Mouse (Mus musculus) gastrocnemius, postnatal 25 days (tissue): ENCODE results near the gene Irf7. TPM values are rescaled to one million over a fixed set of nuclear protein-coding genes. Genes with fewer than 3 reads are reported as not detected.
A peak's percentile ranks its signal among the peaks of the same experiment; 100 is the strongest.
"Not testable (repeated sequence)": the region's sequence is repeated elsewhere in the genome, so short reads cannot be mapped to it uniquely, and the experiment has no call there.

ENCODE experiments used
- DNase-seq: peaks from one replicate; pipeline ENCODE4 v3.0.0; 2022
- total RNA-seq, 2 experiments: library from RNA; stranded (reverse); gene quantifications; 1 replicate in 1 of 2; 2 replicates in 1 of 2; pipeline ENCODE4 v1.2.3; 2021

Gene Irf7
- total RNA-seq, 2 experiments from 2014 or later = 1.1 to 1.2 TPM

DNA sequence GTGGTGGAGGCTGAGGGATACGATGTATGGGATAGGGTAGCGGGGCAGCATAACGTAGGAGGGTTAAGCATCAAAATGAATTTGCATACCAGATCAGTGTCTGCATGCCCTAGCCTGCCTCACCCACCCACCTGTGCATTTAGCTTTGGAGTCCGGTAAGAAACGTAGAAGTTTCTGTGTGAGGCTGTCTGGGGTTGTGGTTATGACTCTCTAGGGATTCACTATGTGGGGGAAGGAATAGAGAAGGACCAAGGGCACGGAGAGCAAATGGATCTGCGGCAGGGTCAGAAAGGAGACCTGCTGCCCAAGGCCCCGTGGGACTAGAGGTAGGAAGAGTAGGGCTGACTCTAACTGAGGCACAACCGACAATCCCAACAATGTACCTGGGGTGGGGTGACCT, 9.1 kb upstream of the Irf7 start:
- no peak for DNase-seq

DNA sequence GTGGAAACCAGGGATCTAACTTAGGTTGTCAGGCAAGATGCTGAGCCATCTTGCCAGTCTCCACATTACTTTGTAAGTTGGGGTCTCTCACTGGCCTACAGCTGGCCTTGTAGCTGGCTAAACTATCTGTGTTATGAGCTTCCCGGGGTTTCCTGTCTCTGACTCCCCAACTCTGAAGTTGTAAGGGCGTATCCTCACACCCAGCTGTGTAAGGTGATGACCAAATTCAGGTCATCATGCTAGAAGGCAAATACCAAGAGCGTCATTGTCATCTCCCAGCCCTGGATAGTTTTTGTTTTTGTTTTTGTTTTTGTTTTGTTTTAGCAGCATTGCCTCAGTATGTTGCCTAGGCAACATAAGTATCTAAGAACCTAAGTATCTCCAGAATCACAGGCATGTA, 4.3 kb upstream of the Irf7 start:
- no peak for DNase-seq

DNA sequence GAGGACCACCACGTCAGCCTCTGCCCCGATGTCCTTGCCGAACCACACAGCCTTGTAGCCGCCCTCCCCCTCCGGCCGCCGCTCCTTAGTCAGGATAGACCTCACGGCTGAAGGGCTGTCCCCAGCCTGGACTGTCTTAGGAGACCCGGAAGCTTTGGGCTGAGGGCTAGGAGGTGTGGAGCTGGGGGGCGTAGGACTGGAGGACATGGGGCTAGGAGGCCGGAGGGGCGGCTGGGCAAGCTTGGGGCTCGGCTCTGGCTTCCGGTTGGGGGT, 2.9 kb upstream of the Irf7 start:
- no peak for DNase-seq

DNA sequence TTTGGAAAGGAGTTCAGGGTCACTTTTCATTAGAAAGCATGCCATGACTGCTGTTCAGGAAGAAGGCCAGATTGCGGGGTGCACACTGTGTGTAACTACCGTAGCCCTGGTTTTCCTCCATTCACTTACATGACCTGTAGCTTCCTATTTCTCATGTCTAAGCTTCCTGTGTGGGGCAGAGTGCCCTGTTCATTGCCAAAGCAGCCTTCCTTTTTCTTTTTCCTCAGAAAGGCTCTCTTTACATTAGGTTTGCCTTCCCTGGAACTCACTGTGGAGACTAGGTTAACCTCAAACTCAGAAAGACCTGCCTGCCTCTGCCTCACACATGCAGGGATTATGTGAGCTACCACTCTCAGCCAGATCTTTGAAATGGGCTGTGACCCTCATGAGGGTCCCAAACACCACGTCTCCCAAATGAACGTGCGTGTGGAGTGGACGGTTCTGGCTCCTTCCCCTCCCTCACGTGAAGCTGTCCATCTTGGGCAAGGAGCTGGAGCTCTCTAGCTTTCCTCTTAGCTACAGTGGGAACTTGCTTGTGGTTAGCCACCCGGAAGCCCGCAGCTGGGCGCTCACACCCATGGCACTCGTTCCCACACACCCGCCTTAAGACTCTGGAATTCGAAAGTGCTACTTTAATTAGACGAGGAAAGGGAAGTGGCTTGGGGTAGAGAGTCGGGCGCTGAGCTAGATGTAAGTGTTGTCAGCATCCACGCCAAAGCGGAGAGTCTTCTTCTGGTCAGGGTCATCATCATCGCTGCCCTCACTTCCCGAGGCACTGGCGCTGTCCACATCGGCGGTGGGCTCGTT, 2.4 kb upstream of the Irf7 start:
- no peak for DNase-seq

DNA sequence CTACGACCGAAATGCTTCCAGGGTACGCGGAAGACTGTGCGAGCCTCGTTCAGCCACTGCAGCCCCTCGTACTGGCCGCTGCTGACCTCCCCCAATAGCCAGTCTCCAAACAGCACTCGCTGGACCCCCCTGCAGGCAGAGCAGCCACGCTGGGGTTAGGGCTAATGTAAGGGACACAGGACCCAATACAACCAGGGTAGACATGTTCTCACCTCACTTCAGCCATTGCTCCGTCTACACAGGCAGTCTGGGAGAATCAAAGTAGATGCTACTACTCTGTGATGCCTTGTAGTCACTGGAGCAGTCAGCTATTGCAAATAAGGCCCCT, 906 bp downstream of the Irf7 start:
- no peak for DNase-seq

DNA sequence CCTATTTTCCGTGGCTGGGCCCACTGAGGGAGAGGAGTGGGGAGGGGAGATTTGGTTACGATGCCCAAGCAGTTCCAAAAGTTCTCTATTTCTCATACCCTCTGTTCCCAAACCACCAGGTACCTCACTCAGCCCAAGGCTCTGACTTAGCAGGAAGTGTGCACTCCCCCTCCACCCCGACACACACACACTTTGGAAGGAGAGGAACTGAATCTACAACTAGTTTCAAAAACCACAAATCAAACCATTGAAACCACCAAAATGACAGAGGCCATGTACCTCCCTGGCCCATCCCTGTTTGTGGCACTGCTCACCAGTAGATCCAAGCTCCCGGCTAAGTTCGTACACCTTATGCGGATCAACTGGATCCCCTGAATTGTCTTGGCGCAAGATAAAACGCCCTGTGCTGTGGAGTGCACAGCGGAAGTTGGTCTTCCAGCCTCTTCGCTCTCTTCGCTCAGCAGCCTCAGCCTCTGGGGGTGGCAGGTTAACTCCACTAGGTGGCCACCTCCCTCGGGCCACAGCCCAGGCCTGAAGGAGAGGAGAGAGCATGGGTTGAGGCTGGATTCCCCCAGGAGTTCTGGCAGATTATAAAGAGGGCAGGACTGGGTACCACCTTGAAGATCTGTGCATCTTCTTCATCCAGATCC, 1.4 kb downstream of the Irf7 start:
- DNase-seq = no peak

DNA sequence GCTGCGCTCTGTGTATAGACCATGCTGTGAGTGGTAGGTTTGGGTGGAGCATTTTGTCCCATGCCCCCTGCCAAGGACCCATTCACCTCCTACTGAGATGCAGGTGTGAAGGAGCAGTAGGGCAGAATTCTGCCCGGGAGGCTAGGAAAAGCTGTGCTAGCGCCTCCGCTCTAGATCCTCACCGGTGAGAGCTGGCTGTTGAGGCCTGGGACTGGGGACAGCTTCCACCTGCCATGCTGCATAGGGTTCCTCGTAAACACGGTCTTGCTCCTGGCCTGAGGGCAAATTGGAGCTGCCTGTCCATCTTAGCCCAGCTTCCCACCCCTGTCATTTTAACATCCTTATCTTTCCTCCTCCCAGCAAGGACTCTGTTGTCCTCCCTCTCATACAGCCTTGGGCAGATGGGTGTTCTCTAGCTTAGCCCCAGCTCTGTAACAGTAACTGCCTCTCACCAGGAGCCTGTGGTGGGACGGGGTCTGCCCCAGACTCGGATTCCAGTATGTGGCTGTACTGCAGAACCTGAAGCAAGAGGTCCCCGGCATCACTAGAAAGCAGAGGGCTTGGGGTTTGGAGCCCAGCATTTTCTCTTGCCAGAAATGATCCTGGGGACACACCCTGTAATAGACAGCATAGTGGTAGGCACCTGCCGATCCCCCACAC, 2.1 kb downstream of the Irf7 start:
- DNase-seq = no peak

DNA sequence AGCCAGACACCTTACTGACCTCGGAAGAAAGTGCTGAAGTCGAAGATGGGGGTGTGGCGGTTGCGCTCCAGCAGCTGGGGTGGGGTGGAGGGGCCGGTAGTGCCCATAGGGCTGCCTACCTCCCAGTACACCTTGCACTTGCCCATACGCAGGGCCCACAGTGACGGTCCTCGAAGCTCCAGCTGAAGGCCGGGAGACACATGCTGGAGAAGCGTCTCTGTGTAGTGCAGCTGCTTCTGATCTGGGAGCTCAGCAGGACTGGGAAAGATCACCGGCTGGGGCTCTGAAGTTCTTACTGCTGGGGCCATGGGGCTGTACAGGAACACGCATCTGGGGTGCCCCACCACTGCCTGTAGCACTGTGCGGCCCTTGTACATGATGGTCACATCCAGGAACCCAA, 2.6 kb downstream of the Irf7 start:
- DNase-seq = no peak

DNA sequence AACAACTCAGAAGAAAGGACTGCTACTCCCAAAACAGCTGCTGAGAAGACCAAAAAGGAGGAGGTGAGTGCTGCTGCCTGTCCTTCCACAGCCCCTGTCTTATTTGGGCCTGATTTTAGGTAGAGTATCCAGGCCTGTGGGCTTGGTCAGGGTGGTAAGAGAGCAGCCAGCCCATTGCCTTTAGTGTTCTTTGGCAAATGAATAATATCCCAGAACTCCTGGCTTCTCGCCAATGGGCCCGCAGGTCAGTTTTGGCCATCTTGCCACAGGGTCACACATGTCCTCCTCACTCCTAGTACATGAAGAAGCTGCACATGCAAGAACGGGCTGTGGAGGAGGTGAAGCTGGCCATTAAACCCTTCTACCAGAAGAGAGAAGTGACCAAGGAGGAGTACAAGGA, 4.8 kb downstream of the Irf7 start:
- no peak for DNase-seq

DNA sequence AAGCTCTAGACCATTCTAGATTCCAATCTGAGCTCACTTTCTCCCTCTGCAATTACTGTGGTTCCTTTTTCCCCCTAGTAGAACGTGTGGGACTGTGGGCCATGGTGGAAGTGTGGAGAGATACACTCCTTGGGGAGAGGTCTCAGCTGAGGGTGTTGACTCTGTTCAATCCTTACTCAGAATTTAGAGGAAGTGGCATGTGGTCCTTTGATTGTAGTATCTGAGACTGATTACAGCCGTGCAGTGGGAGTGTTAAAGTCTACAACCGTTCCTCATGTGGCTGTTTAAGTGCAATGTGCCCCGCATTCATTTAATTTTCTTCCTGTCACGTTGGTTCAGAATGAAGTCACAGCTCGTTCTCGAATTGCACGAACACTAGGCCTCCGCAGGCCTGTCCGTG, 10.1 kb downstream of the Irf7 start:
- no peak for DNase-seq

DNA sequence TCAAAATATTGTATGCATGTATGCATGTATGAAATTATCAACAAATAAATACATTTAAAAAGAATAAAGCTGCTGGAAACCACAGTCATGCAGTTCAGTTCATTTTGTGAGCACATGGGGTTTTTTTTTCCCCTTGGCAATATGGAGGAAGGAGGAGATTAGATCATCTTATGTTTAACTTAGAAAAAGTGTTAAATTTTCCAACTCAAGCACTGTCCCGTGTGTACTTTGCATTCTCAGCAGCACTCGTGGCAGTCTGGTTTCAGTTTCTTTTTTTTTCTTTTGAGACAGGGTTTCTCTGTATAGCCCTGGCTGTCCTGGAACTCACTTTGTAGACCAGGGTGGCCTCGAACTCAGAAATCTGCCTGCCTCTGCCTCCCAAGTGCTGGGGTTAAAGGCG, 15.8 kb downstream of the Irf7 start:
- not testable (repeated sequence) for DNase-seq

DNA sequence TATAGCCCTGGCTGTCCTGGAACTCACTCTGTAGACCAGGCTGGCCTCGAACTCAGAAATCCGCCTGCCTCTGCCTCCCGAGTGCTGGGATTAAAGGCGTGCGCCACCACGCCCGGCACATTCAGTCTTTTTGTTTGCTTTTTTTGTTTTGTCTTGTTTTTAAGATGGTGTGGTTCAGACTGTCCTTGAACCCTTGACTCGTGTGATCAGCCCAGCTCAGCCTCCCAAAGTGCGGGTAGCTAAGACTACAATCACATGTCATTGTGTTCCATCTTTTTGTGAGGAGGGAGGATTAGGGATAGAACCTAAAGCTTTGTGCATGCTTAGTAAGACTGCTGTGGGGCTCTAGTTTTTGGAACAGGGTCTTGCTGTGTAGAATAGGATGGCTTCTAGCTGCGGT, 34.7 kb downstream of the Irf7 start:
- no peak for DNase-seq

DNA sequence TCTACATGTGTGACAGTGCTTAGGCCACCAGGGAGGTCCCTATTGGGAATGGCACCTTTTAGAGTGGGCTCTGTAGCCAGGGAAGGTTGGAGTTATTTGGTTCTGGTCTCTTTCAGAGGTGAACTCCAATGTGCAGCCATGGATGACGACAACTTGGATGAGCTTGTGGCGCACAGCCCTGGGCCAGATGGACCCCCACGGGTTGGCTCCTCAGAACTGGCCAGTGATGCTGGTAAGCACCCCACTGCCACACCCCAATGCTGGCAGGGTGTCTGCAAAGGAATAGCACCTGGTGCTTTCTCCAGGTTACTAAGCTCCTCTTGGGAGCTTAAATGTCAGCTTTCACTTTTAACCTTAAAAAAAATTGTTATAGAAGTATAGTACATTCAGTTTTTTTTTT, 35.2 kb downstream of the Irf7 start:
- no peak for DNase-seq

DNA sequence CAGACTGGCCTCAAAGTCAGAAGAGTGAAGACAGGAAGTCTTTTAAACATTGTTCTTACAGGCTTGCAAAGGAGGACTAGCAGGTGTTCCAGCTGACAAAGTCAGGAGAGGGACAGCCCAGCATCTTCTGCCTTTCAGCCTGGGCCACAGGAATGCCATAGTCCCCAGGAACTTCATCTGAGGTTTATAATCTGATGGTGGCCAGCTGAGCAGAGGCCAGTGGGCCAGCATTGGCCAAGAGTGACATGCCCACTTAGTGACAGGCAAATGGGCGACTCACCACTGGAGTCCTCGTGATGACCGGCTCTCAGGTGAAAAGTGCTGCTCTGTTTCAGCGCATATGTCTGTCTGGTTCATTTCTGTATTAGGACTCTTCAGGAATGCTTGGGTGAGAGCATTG, 35.7 kb downstream of the Irf7 start:
- no peak for DNase-seq

DNA sequence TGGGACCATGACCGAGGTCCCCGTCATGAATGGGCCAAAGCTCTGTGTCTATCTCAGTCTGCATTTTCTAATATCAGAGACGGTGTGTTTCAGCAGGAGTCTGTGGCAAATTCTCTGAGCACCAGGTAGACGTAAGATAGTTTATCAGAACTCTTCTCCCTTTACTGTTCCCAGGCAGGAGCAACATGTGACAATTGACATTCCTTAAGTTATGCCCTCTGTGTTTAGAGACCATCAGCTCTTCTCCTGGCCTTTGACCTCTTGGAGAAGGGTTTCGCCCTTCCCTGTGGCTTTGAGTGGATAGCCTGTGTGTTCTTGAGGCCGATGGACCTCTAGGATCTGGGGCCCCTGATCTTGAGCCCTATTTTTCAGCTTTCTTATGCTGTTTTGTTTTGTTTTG, 36.6 kb downstream of the Irf7 start:
- DNase-seq = no peak

DNA sequence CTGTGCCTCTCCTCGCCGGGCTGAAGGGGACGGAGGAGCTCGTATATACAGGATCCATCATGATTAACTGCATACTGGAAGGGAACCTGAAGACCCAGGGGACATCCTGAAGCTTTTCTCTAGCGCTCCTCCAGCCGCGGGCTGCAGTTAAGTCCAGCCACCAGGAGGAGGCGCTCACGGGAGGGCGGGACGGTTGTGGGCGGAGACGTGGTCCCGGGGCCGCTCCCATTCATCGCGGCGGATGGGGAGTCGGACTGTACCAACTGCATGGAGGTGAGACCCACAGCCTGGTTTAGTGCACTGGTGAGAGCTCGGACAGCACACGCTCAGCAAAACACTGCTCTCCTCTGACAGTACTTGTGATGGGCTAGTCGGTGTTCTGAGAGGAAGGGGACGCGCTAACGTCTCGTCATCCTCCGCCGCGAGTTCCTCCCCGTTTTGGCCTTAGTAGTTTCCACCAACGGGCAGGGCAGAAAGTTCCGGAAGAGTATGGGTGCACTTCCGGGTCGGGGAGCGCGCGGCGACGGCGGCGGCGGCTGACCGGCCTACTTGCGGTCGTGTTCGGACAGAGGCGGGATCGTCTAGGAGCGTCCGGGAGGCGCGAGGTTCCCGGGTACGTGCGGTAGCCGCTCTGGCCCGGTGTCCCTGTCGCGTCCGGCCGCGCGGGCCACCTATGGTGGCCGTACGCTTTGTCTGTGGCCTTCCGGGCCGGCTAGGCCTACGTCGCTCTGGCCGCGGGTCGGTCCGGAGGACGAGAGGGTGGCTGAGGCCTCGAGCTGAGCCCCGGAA, 37.8 kb downstream of the Irf7 start, which contains the start of gene Phrf1:
Phrf1 (plus strand) TSS at position 506 of the 789 bp plus-strand sequence.
- DNase-seq = peak; percentile 86

DNA sequence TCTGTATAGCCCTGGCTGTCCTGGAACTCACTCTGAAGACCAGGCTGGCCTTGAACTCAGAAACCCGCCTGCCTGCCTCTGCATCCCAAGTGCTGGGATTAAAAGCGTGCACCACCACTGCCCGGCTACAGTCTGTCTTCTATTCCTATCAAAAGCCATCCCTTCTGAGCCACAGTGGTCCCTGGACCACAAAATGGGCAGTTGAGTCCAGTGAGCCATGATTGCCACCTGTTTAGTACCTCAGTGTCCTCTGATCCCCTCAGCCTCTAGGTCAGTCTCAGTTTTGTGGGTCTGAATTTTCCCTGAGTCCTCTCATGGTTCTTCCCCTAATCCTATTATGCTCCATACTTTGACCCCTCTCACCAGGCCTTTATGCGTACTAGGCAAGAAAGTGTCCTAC, 38.5 kb downstream of the Irf7 start:
- DNase-seq = no peak

DNA sequence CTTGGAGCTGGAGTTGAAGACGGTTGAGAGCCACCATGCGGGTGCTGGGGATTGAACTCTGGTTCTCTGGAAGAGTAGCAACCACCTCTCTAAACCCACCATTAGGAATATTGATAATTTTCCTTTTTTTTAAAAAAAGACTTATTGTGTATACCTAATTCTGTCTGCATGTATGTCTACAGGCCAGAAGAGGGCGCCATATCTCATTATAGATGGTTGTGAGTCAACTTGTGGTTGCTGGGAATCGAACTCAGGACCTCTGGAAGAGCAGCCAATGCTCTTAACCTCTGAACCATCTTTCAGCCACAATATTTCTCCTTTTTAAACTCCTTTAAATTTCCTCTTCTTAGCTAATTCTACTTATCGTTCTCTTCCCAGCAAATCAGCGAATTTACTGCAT, 39.7 kb downstream of the Irf7 start:
- no peak for DNase-seq

DNA sequence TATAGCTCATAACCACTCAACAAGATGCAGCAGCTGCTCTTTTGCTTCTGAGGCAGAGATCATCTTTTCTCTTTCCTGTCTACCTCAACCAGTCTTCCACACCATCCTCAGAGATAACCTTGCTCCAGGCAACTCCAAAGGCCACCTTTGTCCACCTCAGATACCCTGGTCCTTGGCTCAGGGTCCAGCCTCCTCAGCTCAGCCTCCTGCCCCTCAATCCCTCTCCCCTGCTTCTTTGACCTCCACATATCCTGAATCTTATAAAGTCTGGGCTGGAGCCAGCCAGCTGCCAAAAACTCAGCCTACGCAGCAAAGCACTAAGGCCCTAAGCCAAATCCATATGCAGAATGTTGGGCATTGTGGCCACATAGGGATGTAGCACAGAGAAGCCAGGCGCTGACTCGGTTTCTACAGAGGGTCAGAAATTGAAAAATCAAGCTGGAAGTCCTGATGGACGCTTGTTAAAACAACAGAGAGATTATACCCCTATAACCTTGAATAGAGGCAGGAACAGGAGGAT, 43.5 kb downstream of the Irf7 start:
- DNase-seq = no peak

DNA sequence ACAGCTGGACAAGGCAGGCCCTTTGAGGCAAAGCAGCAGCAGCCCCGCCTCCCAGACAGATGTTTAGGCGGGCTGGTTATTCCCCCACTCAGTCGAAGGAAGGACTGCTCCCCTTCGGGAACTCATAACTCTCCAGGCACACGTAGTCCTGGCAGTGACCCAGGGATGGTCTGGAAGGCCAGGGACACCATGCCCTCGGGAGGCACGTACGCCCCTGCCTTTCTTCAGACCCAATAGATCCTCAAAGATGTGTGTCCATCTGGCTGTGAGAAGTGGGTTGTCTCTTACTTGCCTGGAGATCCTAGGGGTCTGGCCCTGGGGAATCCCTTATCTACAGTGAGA, 44.2 kb downstream of the Irf7 start:
- DNase-seq = no peak

DNA sequence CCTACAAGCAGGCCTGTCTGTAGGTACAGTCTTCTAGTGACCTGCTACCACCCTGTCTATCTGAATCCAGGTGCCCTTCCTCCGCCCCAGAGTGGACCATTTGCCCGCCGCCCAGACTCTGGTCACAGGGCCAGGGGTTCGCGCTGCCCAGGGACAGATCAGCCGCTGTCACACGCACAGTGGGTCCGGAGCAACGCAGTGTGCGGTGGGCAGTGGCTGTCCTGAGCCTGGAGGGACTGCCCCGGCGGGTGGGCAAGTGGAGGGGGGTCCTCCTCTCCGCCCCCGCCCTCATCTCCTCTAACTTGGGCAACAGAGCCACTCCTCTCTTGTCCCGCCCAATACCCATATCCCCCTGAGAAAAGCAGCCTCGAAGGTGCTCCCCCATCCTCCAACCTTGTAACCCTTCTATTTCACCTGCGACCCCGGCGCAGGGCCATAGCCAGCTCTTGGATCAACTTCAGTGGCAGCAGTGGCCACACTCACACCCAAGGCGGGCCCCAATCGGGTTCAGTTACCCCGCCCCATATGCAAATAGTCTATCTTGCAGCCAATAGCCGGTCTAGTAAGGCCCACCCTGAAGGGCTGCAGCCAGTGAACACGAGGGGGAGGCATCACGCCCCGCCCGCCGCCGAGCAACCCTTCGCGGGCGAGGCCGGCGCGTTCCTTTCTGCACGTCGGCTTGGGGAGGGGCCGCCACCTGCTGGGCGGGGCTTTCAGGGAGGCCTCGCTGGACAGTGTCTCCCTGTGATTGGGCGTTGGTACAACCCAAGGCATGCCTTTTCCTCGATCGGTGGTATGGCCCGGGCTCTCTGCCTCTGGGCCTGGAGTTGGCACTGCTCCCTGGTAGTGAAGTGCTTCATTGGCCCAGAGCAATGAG, 44.8 kb downstream of the Irf7 start:
- peak; percentile 96 for DNase-seq

DNA sequence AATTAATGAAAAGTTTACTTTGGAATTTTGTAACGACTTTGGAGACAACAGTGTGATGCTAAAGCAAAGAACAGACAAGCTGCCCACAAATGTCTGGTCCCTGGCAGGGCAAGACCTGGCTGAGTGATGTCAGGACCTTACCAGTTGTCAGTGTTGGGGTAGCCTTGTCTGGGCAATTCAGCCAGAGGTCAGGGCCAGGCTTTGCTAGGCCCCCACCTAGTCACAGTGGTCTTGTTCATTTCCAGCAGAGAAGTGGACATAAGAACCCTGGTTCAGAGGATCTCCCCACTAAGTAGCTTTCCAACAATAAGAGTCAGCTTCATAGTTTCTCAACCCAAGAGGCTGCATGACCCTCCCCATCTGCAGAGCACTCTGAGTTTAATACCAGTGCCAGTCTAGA, 45.9 kb downstream of the Irf7 start:
- no peak for DNase-seq
